Mouse (Mus musculus) liver, adult 2 months (tissue): Measurements from ENCODE around the gene Ccr7. TPM values are rescaled to one million over a fixed set of nuclear protein-coding genes. Genes with fewer than 3 reads are reported as not detected.

Source experiments
- DNase-seq: peaks from one replicate; pipeline ENCODE4 v3.0.0-alpha.2; 2011; ENCODE audit warnings: low read depth, low spot score; ENCODE audit errors: extremely low read depth
- H3K27ac ChIP-seq: fragments of 200-500 bp; replicated peaks from 2 replicates; pipeline ENCODE4 v1.5.1; 2012; ENCODE audit warnings: low read depth, mild to moderate bottlenecking, control low read depth, inconsistent platforms, low read length; ENCODE audit not compliant: insufficient read depth
- H3K27me3 ChIP-seq: fragments of 200-500 bp; 2 replicates; pipeline ENCODE4 v1.6.1; 2012; ENCODE audit warnings: mild to moderate bottlenecking, moderate library complexity, low read length, inconsistent platforms; ENCODE audit not compliant: control insufficient read depth, insufficient read depth
- H3K36me3 ChIP-seq: fragments of 200-500 bp; 2 replicates; pipeline ENCODE4 v1.6.1; 2012; ENCODE audit warnings: low read length, inconsistent platforms; ENCODE audit not compliant: control insufficient read depth, insufficient read depth
- H3K4me1 ChIP-seq: fragments of 200-500 bp; 2 replicates; pipeline ENCODE4 v1.6.1; 2011; ENCODE audit warnings: low read length; ENCODE audit not compliant: control insufficient read depth, insufficient read depth
- H3K4me3 ChIP-seq: fragments of 200-500 bp; 2 replicates; pipeline ENCODE4 v1.5.1; 2011; ENCODE audit warnings: low read depth, mild to moderate bottlenecking, control low read depth, low read length, moderate library complexity; ENCODE audit not compliant: insufficient read depth
- H3K79me2 ChIP-seq: fragments of 200-500 bp; 2 replicates; pipeline ENCODE4 v1.6.1; 2012; ENCODE audit warnings: inconsistent platforms, mild to moderate bottlenecking, low read length, moderate library complexity; ENCODE audit not compliant: control insufficient read depth, insufficient read depth
- H3K9ac ChIP-seq: fragments of 200-500 bp; 2 replicates; pipeline ENCODE4 v1.6.1; 2012; ENCODE audit warnings: low read depth, mild to moderate bottlenecking, control low read depth, inconsistent platforms, low read length
- CTCF ChIP-seq: fragments of 200-500 bp; IDR thresholded peaks from 2 replicates; pipeline ENCODE4 v1.5.1; 2011; ENCODE audit warnings: low read depth, low read length, control low read depth
- POLR2A ChIP-seq: fragments of 200-500 bp; IDR thresholded peaks from 2 replicates; pipeline ENCODE4 v1.6.1; 2011; ENCODE audit warnings: low read length, control low read depth; ENCODE audit not compliant: insufficient read depth; ENCODE audit errors: extremely low read depth
- WGBS: fragments of 180-500 bp; shearing (Covaris S2); methylation state at CpG from one replicate; pipeline ENCODE4 v1.1.7; 2018; 5-methylcytosine and 5-hydroxymethylcytosine counted together
- polyA plus RNA-seq: library from polyadenylated mRNA; depleted of rRNA; stranded (reverse); fragments of >200 nt; gene quantifications from 2 replicates; pipeline ENCODE4 v1.2.3, GENCODE M21; 2012
- total RNA-seq: library from RNA; depleted of rRNA; stranded (reverse); fragments of >200 nt; gene quantifications from 2 replicates; pipeline ENCODE4 v1.2.3, GENCODE M21; 2014

Ccr7 gene
- total and polyA plus RNA-seq, 2 experiments: 0.55 to 1.5 TPM

DNA sequence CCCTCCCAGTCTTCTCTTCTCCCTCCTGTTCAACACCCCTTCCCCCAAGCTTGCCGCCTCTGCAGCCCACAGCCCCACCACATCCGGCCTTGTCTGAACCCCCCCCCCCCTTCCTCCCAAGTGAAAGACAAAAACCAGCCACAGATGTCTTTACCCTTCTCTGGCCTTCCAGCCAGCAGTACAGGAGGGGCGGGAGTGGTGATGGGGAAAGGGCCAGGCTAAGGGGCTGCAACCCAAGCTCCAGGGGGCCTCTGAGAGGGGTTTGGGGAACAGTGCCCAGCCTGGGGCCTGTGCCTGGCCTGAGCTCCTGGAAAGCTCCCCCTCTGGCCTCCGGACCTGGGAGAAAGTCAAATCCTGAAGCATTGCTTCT is 7.0 kb downstream of the Ccr7 start:
- no peak for DNase-seq
- Histone ChIP-seq H3K36me3 (no peaks in the 10 kb centered on the region), H3K4me3 (no peak overlapping the region), H3K27me3 (no peaks in the 10 kb centered on the region), H3K9ac (no peak overlapping the region), H3K79me2 (no peaks in the 10 kb centered on the region), H3K27ac (no peak overlapping the region), H3K4me1 (no peaks in the 10 kb centered on the region)
- WGBS: 76% methylated on average over 4 of the region's 4 CpGs
- no peak for TF ChIP-seq CTCF
- no peak for TF ChIP-seq POLR2A

DNA sequence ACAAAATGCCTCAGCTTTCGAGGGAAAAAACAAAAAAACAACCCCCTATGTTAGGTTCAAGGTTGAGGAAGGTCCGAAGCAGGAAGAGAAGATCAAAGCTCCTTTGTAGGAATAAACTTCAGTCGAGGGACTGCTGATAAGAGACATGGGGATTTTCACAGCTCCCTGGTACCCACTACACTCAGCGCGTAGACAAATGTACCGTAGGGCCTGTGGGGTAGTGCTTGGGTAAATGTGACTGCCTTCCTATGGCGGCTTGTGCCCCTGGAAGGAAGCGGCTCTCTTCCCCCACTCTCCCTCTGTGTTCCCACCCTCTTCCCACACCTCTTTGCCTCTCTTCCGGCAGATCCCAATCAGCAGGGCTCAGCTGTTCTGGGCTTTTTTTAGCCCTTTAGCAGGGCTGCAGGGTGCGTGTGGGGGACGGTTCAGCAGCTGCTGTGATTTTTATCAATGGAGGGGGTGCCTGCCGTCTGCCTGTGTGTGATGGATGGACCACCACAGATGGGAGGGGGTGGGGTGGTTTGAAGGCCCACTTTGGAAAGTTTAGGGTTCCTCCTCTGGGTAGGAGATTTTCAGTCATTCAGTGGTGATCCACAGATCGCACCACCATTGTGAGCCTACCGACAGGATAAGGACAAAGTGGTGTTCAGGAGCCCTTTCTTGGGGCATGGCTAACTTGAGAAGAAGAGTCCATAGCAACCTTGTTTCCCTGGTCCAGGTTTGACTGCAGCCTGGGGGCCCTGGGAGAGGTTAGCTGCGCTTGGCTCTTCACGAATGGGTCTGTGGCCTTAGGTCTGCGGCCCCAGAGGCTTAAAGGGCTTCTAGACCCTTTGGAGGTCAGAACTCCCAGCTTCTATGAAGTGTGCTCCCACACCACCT is 7.6 kb downstream of the Ccr7 start:
- Histone ChIP-seq H3K36me3 (no peaks in the 10 kb centered on the region), H3K4me3 (no peak overlapping the region), H3K27me3 (no peaks in the 10 kb centered on the region), H3K4me1 (0 out of 2 replicates have a peak, but pooled peaks cover 2% of the 10 kb centered on the region), H3K9ac (no peak overlapping the region), H3K79me2 (no peaks in the 10 kb centered on the region), H3K27ac (no peak overlapping the region)
- no peak for TF ChIP-seq CTCF
- no peak for TF ChIP-seq POLR2A
- 78% methylated on average over 17 of the region's 17 CpGs for WGBS
- no peak for DNase-seq

DNA sequence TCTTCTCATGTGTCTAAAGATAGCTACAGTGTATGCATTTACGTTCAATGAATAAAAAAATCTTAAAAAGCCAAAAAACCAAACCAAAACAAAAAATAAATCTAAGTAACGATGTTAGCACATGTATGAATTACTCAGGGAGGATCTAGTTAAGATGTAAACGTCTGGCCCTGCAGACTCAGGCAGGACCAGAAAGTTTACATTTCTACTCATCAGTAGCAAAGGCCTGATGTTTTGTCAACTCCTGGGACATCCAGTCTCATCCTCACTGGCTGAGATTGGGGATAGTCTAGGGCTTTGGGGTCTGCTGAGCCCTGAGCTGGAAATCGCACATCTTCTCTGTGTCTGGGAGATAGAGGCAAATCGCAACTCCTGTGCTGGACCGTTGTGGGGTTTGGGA is 8.3 kb downstream of the Ccr7 start:
- H3K27me3 ChIP-seq: no peaks in the 10 kb centered on the region
- TF ChIP-seq CTCF: no peak
- no peak for TF ChIP-seq POLR2A
- no peaks in the 10 kb centered on the region for H3K79me2 ChIP-seq
- no peak overlapping the region for H3K9ac ChIP-seq
- DNase-seq: no peak
- 88% methylated on average over 6 of the region's 6 CpGs for WGBS
- H3K36me3 ChIP-seq: no peaks in the 10 kb centered on the region
- H3K4me3 ChIP-seq: no peak overlapping the region
- H3K27ac ChIP-seq: no peak overlapping the region
- H3K4me1 ChIP-seq: peaks cover 9% of the 10 kb centered on the region

DNA sequence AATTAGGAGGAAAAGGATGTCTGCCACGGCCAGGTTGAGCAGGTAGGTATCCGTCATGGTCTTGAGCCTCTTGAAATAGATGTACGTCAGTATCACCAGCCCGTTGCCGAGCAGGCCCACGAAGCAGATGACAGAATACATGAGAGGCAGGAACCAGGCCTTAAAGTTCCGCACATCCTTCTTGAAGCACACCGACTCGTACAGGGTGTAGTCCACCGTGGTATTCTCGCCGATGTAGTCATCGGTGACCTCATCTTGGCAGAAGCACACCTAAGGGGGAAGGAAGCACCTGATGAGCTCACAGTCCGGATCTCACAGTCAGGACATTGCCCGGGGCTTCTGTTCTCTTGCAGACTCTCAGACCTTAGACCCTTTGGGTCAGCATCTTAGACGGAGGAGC is 9.1 kb downstream of the Ccr7 start:
- H3K27me3 ChIP-seq: no peaks in the 10 kb centered on the region
- no peak overlapping the region for H3K9ac ChIP-seq
- no peak for TF ChIP-seq CTCF
- no peak for TF ChIP-seq POLR2A
- H3K4me3 ChIP-seq: no peak overlapping the region
- WGBS: 97% methylated on average over 16 of the region's 16 CpGs
- no peaks in the 10 kb centered on the region for H3K79me2 ChIP-seq
- no peak overlapping the region for H3K27ac ChIP-seq
- H3K36me3 ChIP-seq: no peaks in the 10 kb centered on the region
- peaks cover 10% of the 10 kb centered on the region for H3K4me1 ChIP-seq
- no peak for DNase-seq

DNA sequence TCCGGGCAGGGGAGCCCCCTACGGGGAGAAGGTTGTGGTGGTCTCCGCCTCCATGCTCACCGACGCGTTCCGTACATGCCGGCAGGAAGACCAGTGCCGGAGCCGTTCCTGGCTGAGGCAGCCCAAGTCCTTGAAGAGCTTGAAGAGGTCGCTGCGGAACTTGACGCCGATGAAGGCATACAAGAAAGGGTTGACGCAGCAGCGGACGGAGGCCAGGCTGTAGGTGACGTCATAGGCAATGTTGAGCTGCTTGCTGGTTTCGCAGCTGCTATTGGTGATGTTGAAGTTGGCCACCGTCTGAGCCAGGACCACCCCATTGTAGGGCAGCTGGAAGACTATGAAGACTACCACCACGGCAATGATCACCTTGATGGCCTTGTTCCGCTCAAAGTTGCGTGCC is 9.9 kb downstream of the Ccr7 start:
- no peak for TF ChIP-seq POLR2A
- no peak for TF ChIP-seq CTCF
- no peak overlapping the region for H3K27ac ChIP-seq
- no peak overlapping the region for H3K4me3 ChIP-seq
- H3K4me1 ChIP-seq: peaks cover 10% of the 10 kb centered on the region
- no peak overlapping the region for H3K9ac ChIP-seq
- no peak for DNase-seq
- H3K27me3 ChIP-seq: no peaks in the 10 kb centered on the region
- no peaks in the 10 kb centered on the region for H3K79me2 ChIP-seq
- H3K36me3 ChIP-seq: no peaks in the 10 kb centered on the region
- WGBS: 95% methylated on average over 23 of the region's 23 CpGs

DNA sequence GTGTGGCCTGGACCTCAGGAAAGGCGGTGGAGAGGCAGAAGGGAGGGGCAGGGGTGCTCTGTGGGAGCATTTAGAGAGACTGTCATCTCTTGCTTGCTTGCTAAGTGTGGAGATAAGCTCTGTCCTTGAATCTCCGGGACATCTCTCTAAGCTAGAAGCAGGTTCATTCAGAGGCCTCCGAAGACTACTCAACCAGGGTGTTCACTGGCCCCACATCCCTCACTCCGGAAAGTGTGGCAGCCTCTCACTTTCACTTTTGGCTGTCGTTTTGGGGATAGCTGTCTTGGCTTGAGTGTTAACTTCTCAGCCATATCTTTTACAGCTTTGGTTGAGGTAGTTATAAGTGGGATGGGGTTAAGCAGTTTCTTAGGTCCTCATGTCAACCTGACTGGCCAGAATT is 10.4 kb downstream of the Ccr7 start:
- H3K27ac ChIP-seq: no peak overlapping the region
- no peaks in the 10 kb centered on the region for H3K79me2 ChIP-seq
- H3K36me3 ChIP-seq: no peaks in the 10 kb centered on the region
- TF ChIP-seq POLR2A (no peak), CTCF (no peak)
- H3K4me1 ChIP-seq: peaks cover 10% of the 10 kb centered on the region
- whole genome bisulfite sequencing: 52% methylated on average over 5 of the region's 5 CpGs
- H3K4me3 ChIP-seq: no peak overlapping the region
- H3K27me3 ChIP-seq: no peaks in the 10 kb centered on the region
- no peak overlapping the region for H3K9ac ChIP-seq
- DNase-seq: no peak
